Mouse (Mus musculus): Measurements from ENCODE around the gene Fasn. TPM values are rescaled to one million over a fixed set of nuclear protein-coding genes. Genes with fewer than 3 reads are reported as not detected.

The Fasn gene
- total and polyA plus RNA-seq, 2 experiments from 2014 or later, result 75.6 to 364 TPM

DNA sequence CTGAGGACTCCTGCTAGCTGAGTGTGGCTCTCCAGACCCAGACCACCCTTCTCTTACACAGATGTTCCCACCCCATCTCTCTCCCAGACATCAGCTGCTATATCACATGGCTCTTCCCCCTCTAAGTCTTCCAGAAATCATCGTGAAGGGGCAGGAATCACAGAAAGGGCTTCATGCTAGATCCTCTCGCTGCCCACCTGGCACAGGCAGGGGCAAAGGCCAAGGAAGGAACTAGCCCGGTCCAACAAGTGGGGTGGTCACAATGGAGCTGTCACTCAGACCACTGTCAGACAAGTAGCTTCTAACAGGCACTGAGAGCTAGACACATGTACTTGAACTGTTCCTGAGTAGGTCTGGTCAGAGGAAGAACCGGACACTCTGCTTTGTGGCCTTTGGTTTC is 4.1 kb upstream of the Fasn start:
- 72% methylated on average over 4 of the region's 4 CpGs for WGBS
- no peaks in the 10 kb centered on the region for H3K27me3 ChIP-seq (ENCODE audit: insufficient read depth, low read length)
- DNase-seq (no peak), ATAC-seq (no peak)
- H3K27ac ChIP-seq (ENCODE audit: low read depth, low read length), result no peak overlapping the region
- no peak for TF ChIP-seq CTCF (IDR thresholded peaks at IDR 0.05; ENCODE audit: low read depth)
- no peak overlapping the region for H3K9ac ChIP-seq
- H3K9me3 ChIP-seq (ENCODE audit: low read length), result no peaks in the 10 kb centered on the region
- H3K36me3 ChIP-seq (ENCODE audit: insufficient read depth), result peaks cover 9% of the 10 kb centered on the region; the same call in 1 of the 2 replicates
- H3K4me1 ChIP-seq (ENCODE audit: insufficient read depth), result peaks cover 9% of the 10 kb centered on the region
- H3K4me2 ChIP-seq (ENCODE audit: low read depth), result no peak overlapping the region
- H3K4me3 ChIP-seq (ENCODE audit: low read depth, low read length), result no peak overlapping the region

DNA sequence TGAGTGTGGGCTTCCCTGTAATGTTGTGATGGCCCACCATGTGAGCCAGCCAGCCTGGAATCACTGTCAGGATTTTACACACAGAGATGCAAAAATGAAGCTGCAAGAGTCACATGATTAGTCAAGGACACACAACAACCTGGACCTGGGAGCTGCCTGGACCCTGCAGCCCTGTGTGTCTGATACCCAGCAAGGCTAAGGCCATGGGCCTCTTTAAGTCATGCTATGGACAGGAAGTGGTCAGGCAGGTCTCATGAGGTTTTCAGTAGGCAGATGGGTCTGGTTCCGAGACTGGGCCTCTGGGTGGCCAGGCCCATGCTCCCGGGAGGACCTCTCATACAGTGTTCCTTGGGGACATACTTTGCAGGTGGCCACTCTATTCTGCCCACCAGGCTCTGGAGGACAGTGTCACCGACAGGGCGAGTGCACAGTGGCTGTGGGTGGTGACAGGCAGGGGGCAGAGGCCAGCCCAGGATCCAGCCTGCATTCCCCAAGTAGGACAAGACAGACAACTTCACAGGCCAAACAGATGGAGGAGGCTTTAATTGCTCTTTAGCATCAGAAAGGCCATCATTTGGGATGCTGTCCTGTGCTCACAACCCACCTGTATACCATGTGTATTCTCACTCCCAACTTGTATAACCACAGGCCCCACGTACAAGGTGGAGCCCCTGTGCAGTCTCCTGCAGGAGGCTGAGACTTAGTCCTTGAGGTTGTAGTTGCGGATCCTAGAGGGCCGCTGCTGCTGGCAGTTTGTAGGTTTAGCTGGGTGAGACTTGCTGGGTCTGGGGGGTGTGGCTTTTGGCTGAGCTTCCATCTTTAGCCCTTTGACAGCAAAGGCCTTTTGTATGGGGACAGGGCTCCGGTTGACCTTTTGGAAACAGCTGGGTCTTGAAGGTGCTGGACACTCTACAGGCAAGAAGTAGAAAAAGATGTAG is 1.9 kb upstream of the Fasn start:
- no peak overlapping the region for H3K4me2 ChIP-seq (ENCODE audit: low read depth)
- DNase-seq, result no peak
- peaks cover 16% of the 10 kb centered on the region for H3K36me3 ChIP-seq (ENCODE audit: insufficient read depth)
- H3K9me3 ChIP-seq (ENCODE audit: low read length), result no peaks in the 10 kb centered on the region
- no peak overlapping the region for H3K4me3 ChIP-seq (ENCODE audit: low read depth, low read length)
- no peaks in the 10 kb centered on the region for H3K27me3 ChIP-seq (ENCODE audit: insufficient read depth, low read length)
- H3K27ac ChIP-seq (ENCODE audit: low read depth, low read length), result peak overlapping the region; percentile 99
- H3K4me1 ChIP-seq (ENCODE audit: insufficient read depth), result peaks cover 24% of the 10 kb centered on the region
- H3K9ac ChIP-seq, result no peak overlapping the region
- TF ChIP-seq CTCF (IDR thresholded peaks at IDR 0.05; ENCODE audit: low read depth), result no peak
- no peak for ATAC-seq
- WGBS, result 88% methylated on average over 8 of the region's 8 CpGs

DNA sequence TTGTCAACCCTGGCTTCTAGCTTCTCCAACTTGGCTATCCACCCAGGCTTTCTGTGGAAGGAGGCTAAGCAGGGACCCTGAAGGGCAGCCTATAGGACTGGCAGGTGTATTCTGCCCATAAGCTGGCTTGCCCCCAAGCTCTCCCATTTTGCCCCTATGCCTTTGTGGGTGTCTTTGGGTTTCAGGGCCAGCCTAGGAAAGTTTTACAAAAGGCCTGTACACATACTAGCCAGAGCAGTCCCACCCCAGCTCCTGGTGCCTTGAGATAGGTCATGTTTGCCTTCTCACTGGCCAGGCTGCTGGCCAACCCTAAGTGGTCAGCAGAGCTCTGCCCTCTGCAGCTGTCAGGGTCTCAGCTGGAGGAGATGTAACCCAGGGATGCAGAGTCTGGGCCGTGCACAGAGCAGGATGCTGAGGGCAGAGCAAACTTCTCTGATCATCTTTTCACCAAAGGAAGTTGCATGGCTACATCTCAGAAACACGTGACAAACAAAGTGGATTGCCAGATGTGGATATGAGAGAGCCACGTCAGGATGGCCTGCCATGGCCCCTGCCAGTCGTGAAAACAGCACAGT is 1.0 kb upstream of the Fasn start:
- Histone ChIP-seq H3K27me3 (ENCODE audit: insufficient read depth, low read length) (no peaks in the 10 kb centered on the region), H3K4me1 (ENCODE audit: insufficient read depth) (peaks cover 25% of the 10 kb centered on the region), H3K9ac (peak overlapping the region; percentile 88), H3K9me3 (ENCODE audit: low read length) (no peaks in the 10 kb centered on the region), H3K36me3 (ENCODE audit: insufficient read depth) (peaks cover 16% of the 10 kb centered on the region), H3K4me3 (ENCODE audit: low read depth, low read length) (peak overlapping the region; percentile 75), H3K27ac (ENCODE audit: low read depth, low read length) (peak overlapping the region; percentile 99), H3K4me2 (ENCODE audit: low read depth) (peak overlapping the region; percentile 93)
- DNase-seq, result no peak
- ATAC-seq, result no peak
- TF ChIP-seq CTCF (IDR thresholded peaks at IDR 0.05; ENCODE audit: low read depth), result no peak
- WGBS, result 52% methylated on average over 4 of the region's 4 CpGs

DNA sequence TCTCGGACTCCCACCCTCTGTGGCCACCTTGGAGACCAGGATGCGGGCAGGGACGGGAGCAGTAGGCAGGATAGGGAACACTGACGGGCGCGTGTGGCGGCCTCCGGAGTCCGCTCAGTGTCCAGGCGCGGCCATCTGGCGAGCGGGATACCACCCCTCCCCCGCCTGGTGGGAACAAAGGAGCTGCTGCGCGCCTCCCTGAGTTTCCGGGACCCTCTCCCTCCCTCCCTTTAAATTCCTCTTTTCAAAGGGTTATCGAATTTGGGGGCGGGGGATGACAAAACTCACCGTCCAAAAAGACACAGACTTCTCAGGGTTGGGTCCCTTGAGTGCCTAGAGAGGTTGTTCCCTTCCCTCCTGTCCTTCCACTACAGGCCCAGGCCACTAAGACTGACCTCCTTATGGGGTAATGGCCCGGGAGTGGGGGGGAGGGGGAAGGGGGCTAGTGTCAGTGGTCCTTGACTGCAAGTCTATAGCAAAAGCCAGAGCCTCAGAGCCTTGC is 491 bp upstream of the Fasn start:
- peaks cover 25% of the 10 kb centered on the region for H3K4me1 ChIP-seq (ENCODE audit: insufficient read depth)
- peak overlapping the region; percentile 93 for H3K4me2 ChIP-seq (ENCODE audit: low read depth)
- peak overlapping the region; percentile 75 for H3K4me3 ChIP-seq (ENCODE audit: low read depth, low read length)
- H3K9me3 ChIP-seq (ENCODE audit: low read length), result no peaks in the 10 kb centered on the region
- H3K9ac ChIP-seq, result peak overlapping the region; percentile 88
- TF ChIP-seq CTCF (IDR thresholded peaks at IDR 0.05; ENCODE audit: low read depth), result no peak
- DNase-seq, result no peak
- peak overlapping the region; percentile 99 for H3K27ac ChIP-seq (ENCODE audit: low read depth, low read length)
- no peak; the same call in 1 of the 2 replicates for ATAC-seq
- 2% methylated on average over 21 of the region's 21 CpGs for WGBS
- peaks cover 22% of the 10 kb centered on the region for H3K36me3 ChIP-seq (ENCODE audit: insufficient read depth)
- no peaks in the 10 kb centered on the region for H3K27me3 ChIP-seq (ENCODE audit: insufficient read depth, low read length)

DNA sequence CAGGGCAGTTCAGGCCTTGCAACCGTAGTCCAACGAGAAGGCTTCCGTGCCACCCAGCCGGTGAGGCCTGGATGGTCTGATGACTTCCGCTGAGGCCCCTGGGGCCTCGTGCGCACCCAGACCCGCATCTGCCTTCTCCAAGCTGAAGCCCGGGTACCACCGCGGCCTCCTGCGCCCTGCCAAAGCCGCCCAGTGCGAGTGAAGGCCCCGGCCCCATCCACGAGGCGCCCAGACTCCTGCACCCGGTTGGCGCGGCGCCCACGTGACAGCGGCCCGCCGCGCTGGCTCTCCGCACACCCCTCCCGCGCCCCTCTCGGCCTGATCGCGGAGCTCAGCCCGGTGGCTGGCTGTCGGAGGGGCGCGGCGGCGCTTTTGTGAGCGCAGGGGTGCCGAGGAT is 798 bp downstream of the Fasn start:
- Histone ChIP-seq H3K9me3 (ENCODE audit: low read length) (no peaks in the 10 kb centered on the region), H3K4me1 (ENCODE audit: insufficient read depth) (peaks cover 25% of the 10 kb centered on the region), H3K4me2 (ENCODE audit: low read depth) (peak overlapping the region; percentile 93), H3K4me3 (ENCODE audit: low read depth, low read length) (peak overlapping the region; percentile 75), H3K27ac (ENCODE audit: low read depth, low read length) (peak overlapping the region; percentile 99), H3K36me3 (ENCODE audit: insufficient read depth) (peaks cover 35% of the 10 kb centered on the region), H3K27me3 (ENCODE audit: insufficient read depth, low read length) (no peaks in the 10 kb centered on the region), H3K9ac (peak overlapping the region; percentile 88)
- 5% methylated on average over 31 of the region's 40 CpGs for WGBS
- TF ChIP-seq CTCF (IDR thresholded peaks at IDR 0.05; ENCODE audit: low read depth), result no peak
- ATAC-seq (peak; percentile 37), DNase-seq (no peak)

DNA sequence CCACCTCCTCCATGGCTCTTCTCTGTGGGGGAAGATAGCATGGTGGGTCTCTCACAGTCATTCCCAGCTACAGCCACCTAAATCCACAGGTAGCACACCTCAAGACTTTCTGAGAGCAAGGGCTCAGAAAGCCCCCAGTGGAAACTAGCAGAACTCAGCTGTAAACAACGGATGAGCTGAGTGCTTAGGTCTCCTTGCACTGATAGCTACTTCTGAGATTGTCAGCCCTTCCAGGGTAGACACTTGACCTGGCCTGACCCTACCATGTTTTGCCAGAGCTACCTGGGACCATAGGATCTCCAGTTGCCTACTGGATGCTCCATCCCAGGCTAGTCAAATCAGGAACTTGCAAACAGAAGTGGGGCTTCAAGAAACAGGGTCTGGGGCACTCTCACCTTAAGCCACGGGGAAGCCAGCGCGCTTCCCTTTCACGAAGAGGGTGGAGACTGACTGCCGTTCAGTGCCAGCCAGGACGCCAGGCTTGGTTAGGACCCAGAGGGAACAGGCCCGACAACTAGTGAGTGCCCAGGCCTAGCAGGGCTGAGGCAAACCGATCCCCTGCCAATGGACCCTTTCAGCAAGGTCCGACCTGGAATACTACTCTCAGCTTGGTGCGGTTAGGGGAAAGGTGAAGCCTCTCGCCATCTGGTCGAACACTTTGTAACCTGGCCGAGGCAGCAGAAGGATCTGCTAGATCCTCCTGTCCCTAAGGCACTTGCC is 1.4 kb downstream of the Fasn start:
- H3K4me3 ChIP-seq (ENCODE audit: low read depth, low read length), result peak overlapping the region; percentile 75
- peak overlapping the region; percentile 99 for H3K27ac ChIP-seq (ENCODE audit: low read depth, low read length)
- ATAC-seq (no peak), DNase-seq (peak; percentile 36)
- peak overlapping the region; percentile 88 for H3K9ac ChIP-seq
- no peaks in the 10 kb centered on the region for H3K27me3 ChIP-seq (ENCODE audit: insufficient read depth, low read length)
- H3K4me1 ChIP-seq (ENCODE audit: insufficient read depth), result peaks cover 25% of the 10 kb centered on the region
- peak overlapping the region; percentile 93 for H3K4me2 ChIP-seq (ENCODE audit: low read depth)
- peaks cover 40% of the 10 kb centered on the region for H3K36me3 ChIP-seq (ENCODE audit: insufficient read depth)
- no peak for TF ChIP-seq CTCF (IDR thresholded peaks at IDR 0.05; ENCODE audit: low read depth)
- under 1% methylated on average over 14 of the region's 14 CpGs for WGBS
- no peaks in the 10 kb centered on the region for H3K9me3 ChIP-seq (ENCODE audit: low read length)

Data from forebrain, postnatal 0 days (tissue).